Mouse (Mus musculus) liver, adult 2 months (tissue): ENCODE measurements around the gene Fat2. TPM values are rescaled to one million over a fixed set of nuclear protein-coding genes. Genes with fewer than 3 reads are reported as not detected.

ENCODE experiments used
- DNase-seq: peaks from one replicate; pipeline ENCODE4 v3.0.0-alpha.2; 2011; ENCODE audit warnings: low read depth, low spot score; ENCODE audit errors: extremely low read depth
- H3K27ac ChIP-seq: fragments of 200-500 bp; replicated peaks from 2 replicates; pipeline ENCODE4 v1.5.1; 2012; ENCODE audit warnings: low read depth, mild to moderate bottlenecking, control low read depth, inconsistent platforms, low read length; ENCODE audit not compliant: insufficient read depth
- H3K27me3 ChIP-seq: fragments of 200-500 bp; 2 replicates; pipeline ENCODE4 v1.6.1; 2012; ENCODE audit warnings: mild to moderate bottlenecking, moderate library complexity, low read length, inconsistent platforms; ENCODE audit not compliant: control insufficient read depth, insufficient read depth
- H3K36me3 ChIP-seq: fragments of 200-500 bp; 2 replicates; pipeline ENCODE4 v1.6.1; 2012; ENCODE audit warnings: low read length, inconsistent platforms; ENCODE audit not compliant: control insufficient read depth, insufficient read depth
- H3K4me1 ChIP-seq: fragments of 200-500 bp; 2 replicates; pipeline ENCODE4 v1.6.1; 2011; ENCODE audit warnings: low read length; ENCODE audit not compliant: control insufficient read depth, insufficient read depth
- H3K4me3 ChIP-seq: fragments of 200-500 bp; 2 replicates; pipeline ENCODE4 v1.5.1; 2011; ENCODE audit warnings: low read depth, mild to moderate bottlenecking, control low read depth, low read length, moderate library complexity; ENCODE audit not compliant: insufficient read depth
- H3K79me2 ChIP-seq: fragments of 200-500 bp; 2 replicates; pipeline ENCODE4 v1.6.1; 2012; ENCODE audit warnings: inconsistent platforms, mild to moderate bottlenecking, low read length, moderate library complexity; ENCODE audit not compliant: control insufficient read depth, insufficient read depth
- H3K9ac ChIP-seq: fragments of 200-500 bp; 2 replicates; pipeline ENCODE4 v1.6.1; 2012; ENCODE audit warnings: low read depth, mild to moderate bottlenecking, control low read depth, inconsistent platforms, low read length
- CTCF ChIP-seq: fragments of 200-500 bp; IDR thresholded peaks from 2 replicates; pipeline ENCODE4 v1.5.1; 2011; ENCODE audit warnings: low read depth, low read length, control low read depth
- POLR2A ChIP-seq: fragments of 200-500 bp; IDR thresholded peaks from 2 replicates; pipeline ENCODE4 v1.6.1; 2011; ENCODE audit warnings: low read length, control low read depth; ENCODE audit not compliant: insufficient read depth; ENCODE audit errors: extremely low read depth
- WGBS: fragments of 180-500 bp; shearing (Covaris S2); methylation state at CpG from one replicate; pipeline ENCODE4 v1.1.7; 2018; 5-methylcytosine and 5-hydroxymethylcytosine counted together
- polyA plus RNA-seq: library from polyadenylated mRNA; depleted of rRNA; stranded (reverse); fragments of >200 nt; gene quantifications from 2 replicates; pipeline ENCODE4 v1.2.3, GENCODE M21; 2012
- total RNA-seq: library from RNA; depleted of rRNA; stranded (reverse); fragments of >200 nt; gene quantifications from 2 replicates; pipeline ENCODE4 v1.2.3, GENCODE M21; 2014

Gene Fat2
- total and polyA plus RNA-seq, 2 experiments = not detected

DNA sequence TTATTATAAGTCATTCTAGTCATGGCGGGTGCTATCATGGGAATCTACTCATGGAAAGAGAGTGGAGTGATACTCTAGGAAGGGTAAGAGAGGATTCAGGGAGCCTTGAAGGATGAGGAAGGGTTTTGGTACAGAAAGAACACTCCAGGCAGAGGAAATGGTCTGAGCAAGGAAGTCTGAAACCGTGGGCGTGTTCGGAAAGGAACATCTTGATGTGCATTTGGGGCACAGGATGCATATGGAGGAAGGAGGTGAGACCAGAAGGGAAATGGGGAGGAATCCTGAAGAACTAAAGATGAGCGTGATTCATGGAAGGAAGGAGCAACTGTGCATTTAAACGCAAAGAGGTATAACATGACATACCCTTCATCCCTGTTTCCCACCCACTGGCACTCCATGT lies 67.8 kb downstream of the Fat2 start:
- Histone ChIP-seq H3K36me3 (no peaks in the 10 kb centered on the region), H3K27ac (no peak overlapping the region), H3K27me3 (0 out of 2 replicates have a peak, but pooled peaks cover 2% of the 10 kb centered on the region), H3K4me1 (no peaks in the 10 kb centered on the region), H3K4me3 (no peak overlapping the region), H3K9ac (no peak overlapping the region), H3K79me2 (no peaks in the 10 kb centered on the region)
- TF ChIP-seq POLR2A = no peak
- TF ChIP-seq CTCF = no peak
- DNase-seq = no peak
- WGBS = 85% methylated on average over 6 of the region's 6 CpGs

GRCm38 (mm10) chr11:55265647-55266046 lies 70.7 kb downstream of the Fat2 start:
- Histone ChIP-seq H3K27me3 (0 out of 2 replicates have a peak, but pooled peaks cover 2% of the 10 kb centered on the region), H3K27ac (no peak overlapping the region), H3K4me3 (no peak overlapping the region), H3K4me1 (no peaks in the 10 kb centered on the region), H3K36me3 (no peaks in the 10 kb centered on the region), H3K79me2 (no peaks in the 10 kb centered on the region), H3K9ac (no peak overlapping the region)
- TF ChIP-seq CTCF = no peak
- no peak for TF ChIP-seq POLR2A
- 66% methylated on average over 2 of the region's 2 CpGs for WGBS
- no peak for DNase-seq

DNA sequence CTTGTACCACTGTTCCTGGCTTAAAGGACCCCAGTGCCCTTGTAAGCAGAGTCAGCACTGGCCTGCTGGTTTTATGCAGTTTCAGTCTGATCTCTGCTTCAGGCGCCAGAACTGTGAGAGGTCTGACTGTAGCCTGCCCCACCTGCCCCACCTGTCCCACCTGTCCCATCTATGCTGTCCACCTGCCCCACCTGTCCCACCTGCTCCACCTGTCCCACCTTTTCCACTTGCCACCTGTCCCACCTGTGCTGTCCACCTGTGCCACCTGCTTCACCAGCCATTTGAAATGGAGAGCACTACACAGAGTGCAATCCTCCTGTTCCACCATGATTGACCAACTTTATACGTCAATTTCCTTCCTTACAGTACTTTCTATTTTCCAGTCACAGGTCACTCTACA lies 72.0 kb downstream of the Fat2 start:
- no peak for DNase-seq
- Histone ChIP-seq H3K36me3 (no peaks in the 10 kb centered on the region), H3K79me2 (no peaks in the 10 kb centered on the region), H3K27me3 (0 out of 2 replicates have a peak, but pooled peaks cover 2% of the 10 kb centered on the region), H3K9ac (no peak overlapping the region), H3K4me3 (no peak overlapping the region), H3K4me1 (no peaks in the 10 kb centered on the region), H3K27ac (no peak overlapping the region)
- TF ChIP-seq CTCF (no peak), POLR2A (no peak)
- 91% methylated on average over 2 of the region's 2 CpGs for WGBS

GRCm38 (mm10) chr11:55262000-55262399 lies 74.4 kb downstream of the Fat2 start:
- WGBS = 55% methylated on average over 5 of the region's 5 CpGs
- Histone ChIP-seq H3K36me3 (no peaks in the 10 kb centered on the region), H3K4me1 (no peaks in the 10 kb centered on the region), H3K79me2 (no peaks in the 10 kb centered on the region), H3K4me3 (no peak overlapping the region), H3K27ac (no peak overlapping the region), H3K9ac (no peak overlapping the region), H3K27me3 (no peaks in the 10 kb centered on the region)
- no peak for DNase-seq
- TF ChIP-seq CTCF = no peak
- no peak for TF ChIP-seq POLR2A

DNA sequence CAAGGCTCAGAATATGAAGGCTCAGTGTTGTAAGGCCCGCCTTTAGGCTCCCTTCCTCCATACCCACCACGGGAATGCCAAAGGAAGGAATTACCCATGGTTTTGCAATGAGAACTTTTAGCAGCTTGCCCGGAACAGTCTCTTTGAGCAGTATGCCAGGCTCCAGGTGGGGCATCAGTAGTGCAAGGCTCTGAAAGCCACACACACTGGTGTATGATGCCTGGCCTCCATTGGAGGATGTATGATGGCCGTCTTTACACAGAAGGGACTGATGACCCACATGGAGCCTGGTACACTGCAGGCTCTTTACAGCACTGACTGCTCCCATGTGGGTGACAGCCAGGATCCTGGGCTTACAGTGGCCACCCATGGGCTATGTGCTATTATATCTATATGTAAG lies 75.3 kb downstream of the Fat2 start:
- TF ChIP-seq POLR2A (no peak), CTCF (no peak)
- no peaks in the 10 kb centered on the region for H3K27me3 ChIP-seq
- 91% methylated on average over 4 of the region's 4 CpGs for WGBS
- H3K4me3 ChIP-seq = no peak overlapping the region
- H3K9ac ChIP-seq = no peak overlapping the region
- H3K36me3 ChIP-seq = no peaks in the 10 kb centered on the region
- DNase-seq = no peak
- no peaks in the 10 kb centered on the region for H3K4me1 ChIP-seq
- no peaks in the 10 kb centered on the region for H3K79me2 ChIP-seq
- H3K27ac ChIP-seq = no peak overlapping the region

DNA sequence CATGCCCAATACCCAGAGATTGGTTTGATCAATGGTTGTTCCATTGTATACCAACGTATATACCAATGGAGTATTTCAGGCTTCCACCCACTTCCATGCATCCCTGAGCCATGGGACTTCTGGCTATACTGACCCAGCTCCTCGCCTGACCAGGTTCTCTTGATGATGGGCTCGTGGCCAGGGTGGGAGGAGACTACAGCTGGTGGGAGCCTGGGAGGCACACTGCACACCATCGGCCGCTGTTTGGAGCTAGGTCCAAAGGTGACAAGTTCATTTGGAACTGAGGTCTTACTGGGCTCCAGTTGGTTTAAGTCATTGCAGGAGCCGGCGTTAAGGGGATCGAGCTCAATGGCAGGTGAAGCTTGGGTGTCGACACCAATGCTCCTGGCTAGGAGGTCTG lies 83.0 kb downstream of the Fat2 start:
- no peak for TF ChIP-seq CTCF
- no peak for TF ChIP-seq POLR2A
- peak; percentile 42 for DNase-seq
- 34% methylated on average over 9 of the region's 9 CpGs for WGBS
- Histone ChIP-seq H3K36me3 (no peaks in the 10 kb centered on the region), H3K4me1 (no peaks in the 10 kb centered on the region), H3K79me2 (no peaks in the 10 kb centered on the region), H3K9ac (no peak overlapping the region), H3K27me3 (no peaks in the 10 kb centered on the region), H3K4me3 (no peak overlapping the region), H3K27ac (no peak overlapping the region)
